Comparison of ENCODE assay signal across 18 mouse cellular contexts in genomic region chr4:148428544-148428943, GRCm38 (mm10).
"Had no signal": no experiment of that assay in that cellular context is flagged by ENCODE, and none has a peak within 500 bp of the region (broad histone marks: within the 10 kb centered on the region; RNA-seq: fewer than 3 reads in every experiment).

No protein-coding gene starts in this region.

- H3K36me3 ChIP-seq: neural tube, embryonic 13.5 days had no signal

- DNase-seq: kidney, adult 8-10 months; kidney, postnatal 36 days; layer of hippocampus, adult 9-11 months; left cerebral cortex, postnatal 4 days; lung, adult 2 months; lung, postnatal 36 days; retina, postnatal 1 day; right cerebral cortex, postnatal 4 days; spleen, adult 18-20 months; thymus, adult 18-20 months; thymus, postnatal 25 days had no signal

- H3K27me3 ChIP-seq: limb, embryonic 13.5 days; neural tube, embryonic 13.5 days had no signal

- H3K27ac ChIP-seq: kidney, postnatal 0 days; limb, embryonic 13.5 days; neural tube, embryonic 13.5 days had no signal

- ATAC-seq: hindbrain, embryonic 16.5 days; inflammation-experienced regulatory T-cells, adult 6 months; intestine, postnatal 0 days; lung, postnatal 0 days had no signal

- H3K4me1 ChIP-seq: limb, embryonic 13.5 days had no signal

- H3K4me2 ChIP-seq: limb, embryonic 13.5 days; neural tube, embryonic 13.5 days had no signal

- H3K9ac ChIP-seq: limb, embryonic 13.5 days; neural tube, embryonic 13.5 days had no signal

- H3K9me3 ChIP-seq: limb, embryonic 13.5 days; neural tube, embryonic 13.5 days had no signal

- H3K4me3 ChIP-seq: limb, embryonic 13.5 days; neural tube, embryonic 13.5 days had no signal
